Mouse (Mus musculus) embryonic facial prominence, embryonic 13.5 days (tissue): ENCODE measurements at regions not wholly inside any gene's neighbourhood (a gene's known extent, or its start where the extent isn't known, plus 50 kb on each side); places are given as distances from the start of the nearest gene placed in this dataset.

Source experiments
- ATAC-seq: fragments of 200-750 bp; cut with Nextera tagmentation; 2 replicates; pipeline ENCODE4 v1.8.0; 2017; ENCODE audit warnings: low read depth; ENCODE audit not compliant: insufficient number of reproducible peaks, insufficient read depth, low FRiP score, low TSS enrichment
- H3K27ac ChIP-seq: fragments of 300-500 bp; sonication (generic); 2 replicates; pipeline ENCODE4 v1.5.1; 2015; ENCODE audit warnings: moderate library complexity, mild to moderate bottlenecking, inconsistent platforms
- H3K27me3 ChIP-seq: fragments of 300-500 bp; sonication (generic); 2 replicates; pipeline ENCODE4 v1.6.1; 2015; ENCODE audit warnings: mild to moderate bottlenecking, inconsistent platforms
- H3K36me3 ChIP-seq: fragments of 300-500 bp; sonication (generic); 2 replicates; pipeline ENCODE4 v1.6.1; 2015; ENCODE audit warnings: mild to moderate bottlenecking, inconsistent platforms
- H3K4me1 ChIP-seq: fragments of 300-500 bp; sonication (generic); 2 replicates; pipeline ENCODE4 v1.6.1; 2015; ENCODE audit warnings: inconsistent platforms
- H3K4me2 ChIP-seq: fragments of 300-500 bp; sonication (generic); 2 replicates; pipeline ENCODE4 v1.6.1; 2015; ENCODE audit warnings: moderate library complexity, mild to moderate bottlenecking, inconsistent platforms
- H3K4me3 ChIP-seq: fragments of 300-500 bp; sonication (generic); 2 replicates; pipeline ENCODE4 v1.5.1; 2015; ENCODE audit warnings: mild to moderate bottlenecking, inconsistent platforms
- H3K9ac ChIP-seq: fragments of 300-500 bp; sonication (generic); 2 replicates; pipeline ENCODE4 v1.6.1; 2015; ENCODE audit warnings: mild to moderate bottlenecking, inconsistent platforms
- H3K9me3 ChIP-seq: fragments of 300-500 bp; sonication (generic); 2 replicates; pipeline ENCODE4 v1.6.1; 2016; ENCODE audit warnings: inconsistent platforms
- WGBS: fragments of 180-500 bp; shearing (Covaris S2); methylation state at CpG from one replicate; pipeline ENCODE4 v1.1.7; 2015; ENCODE audit warnings: mixed read lengths; 5-methylcytosine and 5-hydroxymethylcytosine counted together

DNA sequence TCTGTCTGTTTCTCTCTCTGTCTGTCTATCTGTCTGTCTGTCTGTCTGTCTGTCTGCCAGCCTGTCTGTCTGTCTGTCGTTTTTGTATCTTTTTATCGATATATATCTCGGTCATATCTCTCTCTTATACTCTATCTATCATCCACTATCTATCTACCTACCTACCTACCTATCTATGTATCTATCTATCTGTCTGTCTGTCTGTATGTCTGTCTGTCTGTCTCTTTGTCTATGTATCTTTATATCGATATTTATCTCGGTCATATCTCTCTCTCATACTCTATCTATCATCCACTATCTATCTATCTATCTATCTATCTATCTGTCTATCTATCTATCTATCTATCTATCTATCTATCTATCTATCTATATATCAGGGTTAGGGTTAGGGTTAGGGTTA is 533.9 kb downstream of the Zfy1 start:
- H3K9ac ChIP-seq, result no peak overlapping the region
- no peak overlapping the region for H3K27ac ChIP-seq
- no peaks in the 10 kb centered on the region for H3K27me3 ChIP-seq
- ATAC-seq, result peak; percentile 66; the same call in 1 of the 2 replicates
- WGBS, result 89% methylated on average over 2 of the region's 5 CpGs
- no peak overlapping the region for H3K4me3 ChIP-seq
- H3K9me3 ChIP-seq, result peaks cover 4% of the 10 kb centered on the region
- no peaks in the 10 kb centered on the region for H3K4me1 ChIP-seq
- no peak overlapping the region for H3K4me2 ChIP-seq
- no peaks in the 10 kb centered on the region for H3K36me3 ChIP-seq
